Mouse (Mus musculus) hindlimb bud, embryonic 11.5 days (tissue): ENCODE data around the gene Iars.

Experiments used
- DNase-seq: peaks from one replicate; pipeline ENCODE4 v3.0.0-alpha.2; 2012; ENCODE audit warnings: low read depth, low spot score; ENCODE audit errors: extremely low spot score

Iars gene

DNA sequence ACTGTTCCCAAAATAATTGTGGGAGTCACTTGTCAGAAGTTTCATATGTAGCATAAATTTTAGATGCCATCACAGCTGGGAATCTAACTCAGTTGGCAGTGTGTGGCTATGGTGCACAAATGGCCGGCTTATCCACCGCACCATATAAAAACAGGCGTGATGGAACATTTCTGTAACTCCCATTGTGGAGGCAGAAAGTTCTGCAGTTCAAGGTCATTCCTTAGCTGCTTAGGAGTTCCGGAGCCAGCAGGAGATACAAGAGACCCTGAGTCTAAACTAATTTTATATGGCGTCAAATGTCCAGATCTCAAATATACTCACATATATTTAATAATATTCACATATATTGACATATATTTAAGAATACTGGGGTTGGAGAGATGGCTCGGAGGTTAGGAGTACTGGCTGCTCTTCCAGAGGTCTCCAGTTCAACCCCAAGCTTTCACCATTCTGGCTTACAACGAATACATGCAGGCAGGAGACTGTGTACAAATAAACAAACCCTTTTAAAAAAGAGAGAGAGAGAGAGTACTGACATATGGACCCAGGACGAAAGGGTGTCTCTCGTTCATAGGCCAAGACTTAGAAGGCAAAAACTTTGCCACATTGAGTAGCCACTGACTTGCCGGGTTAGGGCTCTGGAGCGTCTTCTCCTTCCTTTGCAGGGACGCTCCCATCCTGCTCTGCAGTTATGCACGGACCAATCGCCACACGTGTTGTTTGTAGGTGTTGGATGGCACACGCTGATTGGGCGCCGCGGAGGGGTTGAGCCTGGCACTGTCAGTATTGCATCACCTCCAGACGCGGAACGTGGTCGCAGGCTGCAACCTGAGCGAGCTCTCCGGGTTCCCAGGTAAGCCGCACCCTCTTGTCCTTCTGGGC, at the start of gene Iars:
Gene Iars (plus strand): TSS at position 750 of the 882 bp plus-strand sequence.
- DNase-seq, result peak; percentile 97

DNA sequence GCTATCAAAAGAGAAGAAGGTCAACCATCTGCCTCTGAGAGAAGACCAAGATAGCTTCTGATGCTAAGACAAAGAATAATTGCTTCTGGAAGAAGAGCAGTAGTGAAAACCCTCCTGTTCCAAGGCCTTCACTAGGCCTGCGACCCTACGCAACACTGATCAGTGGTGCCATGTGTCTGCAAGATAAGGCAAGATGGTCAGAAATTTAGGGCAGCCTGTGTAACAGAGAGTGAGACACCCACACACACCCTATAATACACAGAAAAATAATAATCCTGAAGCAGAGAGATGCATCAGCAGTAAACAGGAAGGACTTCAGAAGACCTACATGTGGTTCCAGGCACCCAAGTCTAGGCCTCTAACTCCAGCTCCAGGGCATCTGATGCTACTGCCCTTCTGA, 41.9 kb upstream of the Iars start:
- DNase-seq, result no peak

DNA sequence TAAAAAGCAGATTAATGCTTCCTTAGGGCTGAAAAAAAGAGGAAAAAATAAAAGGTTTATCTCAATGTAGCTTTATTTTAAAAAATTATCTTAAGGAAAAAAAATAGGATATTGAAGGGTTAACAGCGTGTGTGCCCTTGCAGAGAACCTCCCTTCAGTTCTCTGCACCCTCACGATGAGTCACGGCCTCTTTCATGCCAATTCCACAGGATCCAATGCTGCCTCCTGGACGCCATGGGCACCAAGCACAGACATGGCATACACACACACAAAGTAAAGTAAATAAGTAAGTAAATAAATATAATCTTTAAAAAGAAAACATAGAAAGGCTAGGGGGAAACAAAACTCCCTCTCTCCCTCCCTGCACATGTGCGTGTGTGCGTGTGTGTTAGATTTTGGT, 39.2 kb upstream of the Iars start:
- no peak for DNase-seq

DNA sequence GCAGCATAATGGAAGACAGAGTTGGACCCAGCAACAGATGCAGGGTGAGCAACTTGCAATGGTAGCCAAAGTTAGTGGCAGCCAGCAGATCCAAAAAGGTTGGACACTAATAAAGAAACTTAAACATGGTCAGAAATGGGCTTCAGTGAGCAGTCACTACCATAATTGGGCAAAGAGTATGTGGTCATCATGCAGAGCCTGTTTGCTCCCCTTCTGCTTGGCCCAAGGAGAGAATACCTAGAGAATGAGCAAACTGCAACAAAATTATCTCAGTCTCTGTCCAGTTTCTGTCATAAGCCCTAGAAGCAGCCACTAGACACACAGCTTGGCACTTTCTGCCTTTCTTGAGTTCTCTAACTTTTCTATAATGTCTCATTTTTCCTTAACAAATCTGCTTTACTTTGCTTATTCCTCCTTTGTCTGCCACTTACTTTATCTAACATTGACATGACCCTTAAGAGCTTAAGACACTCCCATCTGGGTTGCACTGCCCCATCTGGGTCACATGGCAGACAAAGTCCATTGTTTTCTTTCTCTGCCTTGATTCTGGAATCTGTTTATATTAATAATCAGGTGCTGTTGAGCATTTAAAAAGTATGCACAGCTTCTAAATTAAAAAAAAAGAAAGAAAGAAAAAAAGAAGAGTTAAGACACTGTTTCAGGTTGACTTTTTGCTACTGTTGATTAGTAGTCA, 38.1 kb upstream of the Iars start:
- DNase-seq, result no peak

DNA sequence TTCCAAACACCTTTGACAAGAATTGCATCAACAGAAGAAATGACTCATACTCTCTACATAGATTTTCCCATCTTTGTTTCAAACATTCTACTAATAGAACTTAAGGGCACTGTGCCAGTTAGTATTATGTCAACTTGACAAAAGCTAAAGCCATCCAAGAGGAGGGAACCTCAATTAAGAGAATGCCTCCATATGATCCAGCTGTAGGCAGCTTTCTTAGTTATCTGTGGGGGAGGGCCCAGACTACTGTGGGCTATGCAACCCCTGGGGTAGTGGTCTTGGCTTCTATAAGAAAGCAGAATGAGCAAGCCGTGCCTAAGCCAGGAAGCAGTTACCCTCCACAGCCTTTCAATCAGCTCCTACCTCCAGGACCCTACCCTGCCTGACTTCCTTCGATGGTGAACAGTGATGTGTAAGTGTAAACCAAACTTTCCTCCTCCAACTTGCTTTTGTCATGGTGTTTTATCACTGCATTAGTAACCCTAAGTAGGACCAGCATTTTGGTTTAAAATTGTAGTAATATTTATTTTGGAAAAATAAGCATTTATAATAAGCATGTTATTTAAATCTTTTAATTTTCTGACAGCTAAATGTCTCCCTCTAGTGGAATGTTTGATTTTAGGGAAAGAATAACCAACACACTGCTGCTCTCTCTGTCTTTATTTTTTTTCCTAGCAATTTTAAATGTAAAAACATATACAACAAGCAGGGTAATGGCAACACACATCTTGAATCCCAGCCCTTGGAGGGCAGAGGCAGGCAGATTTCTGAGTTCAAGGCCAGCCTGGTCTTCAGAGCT, 37.0 kb upstream of the Iars start:
- DNase-seq, result no peak

DNA sequence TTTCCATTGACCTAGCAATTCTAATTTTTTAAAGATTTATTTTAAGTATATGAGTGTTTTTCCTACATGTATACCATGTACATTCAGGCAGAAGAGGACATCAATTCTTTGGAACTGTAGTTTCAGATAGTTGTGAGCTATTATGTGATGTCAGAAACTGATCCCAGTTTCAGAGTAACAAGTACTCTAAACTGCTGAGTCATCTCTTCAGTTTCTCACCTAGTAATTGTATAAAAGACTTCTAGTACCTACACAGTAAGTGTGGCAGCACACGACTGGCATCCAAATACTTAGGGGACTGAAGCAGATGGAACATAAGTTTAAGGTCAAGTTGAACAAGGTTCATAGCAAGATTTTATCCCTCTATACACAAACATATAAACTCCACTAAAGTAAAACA, 35.9 kb upstream of the Iars start:
- no peak for DNase-seq

DNA sequence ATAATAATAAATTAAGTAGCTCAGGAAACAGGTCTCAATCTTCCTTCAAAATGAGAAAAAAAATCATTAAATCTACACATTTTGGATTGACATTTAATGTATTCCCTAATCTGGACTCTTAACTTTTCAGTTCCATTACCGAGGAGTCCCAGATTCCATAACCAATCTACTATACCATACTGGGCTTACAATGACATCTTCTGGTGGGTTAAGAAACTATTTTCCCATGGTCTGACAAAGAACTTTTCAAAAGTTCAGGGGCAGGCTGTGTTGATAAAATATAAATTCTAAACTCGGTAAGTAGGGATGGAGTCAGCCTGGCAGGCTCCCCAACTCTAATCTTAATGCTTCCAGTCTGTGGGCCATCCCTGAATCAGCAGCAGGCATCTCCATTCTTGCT, 30.8 kb upstream of the Iars start:
- DNase-seq, result no peak

DNA sequence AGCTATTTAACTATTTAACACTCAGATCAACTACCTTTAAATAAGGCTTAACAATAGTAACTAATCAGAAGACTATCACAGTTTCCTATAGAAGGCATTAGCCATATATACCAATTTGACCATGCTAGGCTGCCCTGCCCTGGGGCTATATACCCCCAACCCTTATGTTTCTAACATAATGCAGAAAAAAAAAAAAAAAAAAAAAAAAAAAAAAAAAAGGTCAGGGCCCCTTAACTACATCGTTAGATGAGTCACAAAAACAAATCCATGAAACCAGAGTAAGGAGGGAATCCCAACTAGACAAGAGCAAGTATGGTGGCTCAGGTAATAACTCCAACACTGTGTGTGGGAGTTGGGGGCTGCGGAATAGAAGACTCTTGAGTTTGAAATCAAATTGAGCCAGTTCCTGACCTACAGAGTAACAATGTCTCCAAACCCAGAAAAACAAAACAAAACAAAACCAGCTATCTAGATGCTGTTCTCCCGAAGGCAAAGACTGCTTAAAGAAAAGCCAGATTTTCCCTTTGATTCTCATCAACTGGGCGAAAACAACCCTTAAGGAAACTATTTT, 30.0 kb upstream of the Iars start:
- DNase-seq, result no peak

DNA sequence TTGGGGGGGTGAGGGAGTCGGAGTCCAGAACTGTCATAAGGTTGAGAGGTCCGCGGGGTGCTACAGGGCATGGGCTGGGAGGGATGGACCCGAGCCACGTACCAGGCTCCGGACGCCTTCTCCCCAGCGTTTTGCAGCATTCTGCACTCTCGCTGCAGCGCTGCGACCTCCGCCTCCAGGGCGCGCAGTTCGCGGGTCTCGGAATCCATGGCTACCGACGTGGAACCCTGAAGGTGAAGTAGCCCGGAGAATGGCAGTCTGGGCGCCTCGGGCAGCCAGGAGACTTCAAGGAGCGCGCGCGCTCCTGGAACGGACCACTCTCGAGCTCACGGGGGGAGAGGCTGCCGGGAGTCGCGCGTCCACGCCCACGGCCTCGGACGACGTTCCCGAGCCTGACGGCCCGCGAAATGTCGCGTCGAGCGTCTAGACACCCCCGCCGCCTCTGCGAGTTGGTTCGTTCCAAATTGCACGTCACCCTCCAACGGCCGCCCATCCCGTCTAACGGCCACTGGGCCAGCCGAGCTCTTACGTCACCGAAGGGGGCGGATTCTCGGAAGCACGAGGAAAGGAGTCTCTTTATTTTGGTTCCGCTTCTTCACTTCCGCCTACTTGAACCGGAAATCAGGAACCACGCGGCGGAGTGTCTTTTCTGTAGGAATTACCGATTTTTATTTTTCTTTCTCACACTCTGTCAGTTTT, 29.3 kb upstream of the Iars start, which contains the start of the genes Cenpp and Nol8:
Gene Cenpp (minus strand): TSS at position 305 of the 699 bp plus-strand sequence.
Gene Nol8 (plus strand): TSS at position 598 of the 699 bp plus-strand sequence.
- peak; percentile 99 for DNase-seq

DNA sequence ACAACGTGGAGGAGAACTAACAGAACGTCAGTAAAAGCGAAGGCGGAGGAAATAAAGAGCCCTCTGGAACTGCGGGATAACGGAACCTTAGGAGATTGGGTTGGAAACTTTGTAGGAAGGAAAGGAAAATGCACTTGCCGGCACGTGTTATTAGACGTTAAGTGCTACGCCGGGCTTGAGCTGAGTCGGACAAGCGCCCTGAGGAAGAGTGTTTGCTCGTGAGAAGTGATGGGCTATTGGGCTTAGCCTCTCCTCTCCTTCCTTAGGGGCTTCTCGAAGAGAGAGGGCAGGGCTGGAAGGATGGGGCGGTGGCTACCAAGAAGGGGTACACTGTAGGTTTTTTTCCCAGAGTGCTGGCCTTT, 28.7 kb upstream of the Iars start:
- no peak for DNase-seq

DNA sequence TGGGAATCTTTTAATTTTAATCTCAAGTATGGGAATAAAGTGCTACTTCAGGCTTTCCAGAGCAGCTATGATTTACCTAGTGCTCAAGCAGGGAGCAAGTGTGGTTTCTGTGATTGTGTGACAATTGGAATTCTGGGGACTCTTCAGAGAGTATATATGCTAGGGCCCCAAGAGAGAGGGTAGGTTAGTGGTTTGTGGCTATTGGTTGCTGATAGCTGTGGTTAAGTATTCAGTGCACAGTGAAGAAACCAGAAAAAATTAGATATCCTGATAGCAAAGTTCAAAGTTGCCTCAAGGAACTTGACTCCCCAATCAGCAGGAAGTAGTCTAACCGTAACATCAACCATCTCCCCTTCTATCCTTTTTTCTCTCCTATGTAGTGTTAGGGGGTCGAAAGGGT, 4.1 kb upstream of the Iars start:
- no peak for DNase-seq

DNA sequence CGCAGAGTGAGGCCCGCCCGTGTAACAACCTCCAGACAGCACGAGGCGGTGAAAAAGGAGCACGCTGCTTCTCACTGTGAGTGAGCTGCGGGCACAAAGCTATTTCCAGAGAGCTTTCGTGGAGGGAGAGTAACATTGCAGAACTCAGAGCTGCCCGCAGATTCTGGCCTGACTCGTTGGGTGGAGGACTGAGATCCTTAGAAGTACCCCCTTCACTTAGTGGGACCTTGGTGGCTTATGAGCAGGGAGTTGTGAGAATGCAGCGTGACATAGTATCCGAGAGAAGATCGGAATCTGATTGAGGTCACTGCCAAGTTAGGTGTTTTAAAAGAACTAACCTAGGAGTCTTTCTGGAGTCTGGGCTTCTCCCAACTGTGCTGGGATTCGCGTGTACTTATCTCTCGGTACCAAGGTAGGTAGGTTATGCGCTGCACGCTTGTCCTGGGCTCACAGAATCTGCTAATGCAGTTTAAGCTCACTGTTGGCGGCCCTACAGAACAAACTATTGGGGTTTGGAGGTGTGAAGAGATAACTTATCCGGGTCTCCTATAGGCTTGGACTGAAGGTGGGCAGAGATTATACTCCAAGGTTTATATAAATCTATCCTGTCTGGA, 440 bp downstream of the Iars start:
- DNase-seq, result no peak

DNA sequence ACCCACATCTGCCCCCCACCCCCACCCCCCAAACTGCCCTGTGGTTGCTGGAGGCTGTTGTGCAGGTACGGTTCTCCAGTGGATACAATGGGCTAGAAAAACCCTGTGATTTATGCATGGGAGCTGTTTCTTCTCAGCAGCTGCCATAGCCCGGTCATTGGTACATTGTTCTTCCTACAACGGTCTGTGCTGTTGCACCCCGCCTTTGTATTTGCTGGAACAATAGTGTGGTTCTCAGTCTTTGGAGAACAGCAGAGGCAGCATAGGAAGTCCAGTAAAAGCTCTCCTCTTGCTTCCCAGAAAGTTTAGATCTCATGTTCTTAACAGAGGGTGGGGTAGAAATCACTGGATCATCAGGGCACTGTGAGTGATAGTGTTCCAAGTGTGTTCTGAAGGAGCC, 2.4 kb downstream of the Iars start:
- DNase-seq, result no peak

DNA sequence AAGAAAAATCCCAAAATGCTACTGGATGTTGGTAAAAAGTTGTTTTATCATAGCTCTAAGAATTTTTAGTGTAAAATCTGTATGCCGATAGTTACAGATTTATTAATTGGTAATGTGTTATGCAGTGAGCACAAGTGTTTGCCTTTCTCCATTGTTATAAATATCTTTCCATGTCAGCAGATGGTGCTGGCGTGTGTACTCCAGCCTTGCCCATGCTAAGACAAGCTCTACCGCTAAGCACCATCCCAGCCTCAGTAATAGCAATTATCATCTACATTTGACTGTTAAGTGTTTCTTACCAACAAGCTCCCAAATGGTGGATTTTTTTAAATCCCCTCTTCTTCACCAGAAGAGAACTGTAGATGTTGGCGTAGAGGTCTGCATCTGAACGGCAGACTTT, 9.2 kb downstream of the Iars start:
- DNase-seq, result no peak

DNA sequence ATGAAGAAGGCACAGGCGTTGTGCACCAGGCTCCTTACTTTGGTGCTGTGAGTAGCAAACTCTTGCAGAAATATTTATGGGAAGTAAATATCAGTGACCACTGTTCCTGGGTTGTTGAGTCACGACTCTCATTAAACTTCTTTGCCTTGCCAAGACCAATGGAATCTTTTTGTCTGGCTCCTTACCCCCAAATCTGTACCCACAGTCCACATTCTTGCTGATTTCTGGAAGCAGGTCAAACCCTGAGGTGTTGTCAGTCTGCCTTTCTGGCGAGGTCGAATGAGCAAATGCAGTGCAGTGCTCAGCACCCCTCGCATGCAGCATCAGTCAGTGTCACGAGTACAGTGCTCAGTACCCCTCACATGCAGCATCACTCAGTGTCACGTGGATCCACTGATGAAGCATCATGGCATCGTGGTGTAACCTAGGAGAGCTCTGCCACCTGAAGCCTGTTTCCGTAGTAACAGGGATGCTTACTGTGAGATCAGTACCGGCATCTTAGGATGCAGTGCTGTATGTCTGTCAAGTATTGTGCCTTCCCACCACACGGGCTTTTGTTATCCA, 21.4 kb downstream of the Iars start:
- no peak for DNase-seq

DNA sequence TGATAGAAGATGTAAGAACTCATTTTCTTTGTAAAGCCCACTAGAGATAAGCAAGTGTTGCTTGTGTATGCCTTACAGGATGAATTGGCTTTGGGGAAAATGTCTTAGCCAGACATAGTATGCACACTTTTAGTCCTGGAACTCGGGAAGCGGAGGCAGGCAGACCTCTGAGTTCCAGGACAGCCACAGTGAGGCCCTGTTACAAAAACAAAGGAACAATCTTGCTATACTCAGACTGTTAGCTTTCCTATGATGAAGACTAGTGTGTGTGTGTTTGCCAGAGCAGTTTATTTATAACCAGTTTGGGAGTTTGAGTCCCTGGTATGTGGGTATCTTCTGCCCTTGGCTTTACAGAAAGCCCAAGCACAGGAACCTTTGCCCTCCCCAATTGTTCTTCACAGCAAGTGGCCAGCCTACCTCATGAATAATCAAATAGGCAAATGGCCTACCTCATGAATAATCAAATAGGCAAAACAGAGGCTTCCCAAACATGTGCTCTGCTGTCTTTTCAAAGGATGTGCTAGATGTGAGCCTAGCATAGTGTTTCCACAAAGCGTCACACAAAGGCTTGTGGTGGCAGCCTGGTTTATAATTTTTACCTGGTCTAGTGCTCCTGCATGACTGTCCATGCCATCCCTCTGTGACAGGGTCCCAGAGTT, 24.3 kb downstream of the Iars start:
- DNase-seq, result no peak

DNA sequence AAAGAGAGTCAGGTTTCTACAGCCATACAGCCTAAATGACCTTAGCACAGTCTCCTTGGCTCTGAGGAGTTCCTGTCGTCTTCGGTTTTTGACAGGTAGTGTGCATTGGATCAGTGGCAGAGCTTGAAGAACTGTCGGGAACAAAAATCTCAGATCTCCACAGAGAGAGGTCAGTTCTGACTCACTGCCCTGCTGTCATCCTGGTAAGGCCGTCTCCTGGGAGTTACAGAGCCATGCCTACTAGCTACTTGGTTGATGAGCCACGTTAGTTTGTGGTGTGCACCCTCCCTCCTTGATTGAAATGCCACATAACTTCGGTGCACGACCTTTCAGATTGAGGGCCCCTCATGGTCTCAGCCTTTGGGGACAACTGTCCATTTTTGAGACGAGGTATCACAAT, 26.4 kb downstream of the Iars start:
- DNase-seq, result no peak

DNA sequence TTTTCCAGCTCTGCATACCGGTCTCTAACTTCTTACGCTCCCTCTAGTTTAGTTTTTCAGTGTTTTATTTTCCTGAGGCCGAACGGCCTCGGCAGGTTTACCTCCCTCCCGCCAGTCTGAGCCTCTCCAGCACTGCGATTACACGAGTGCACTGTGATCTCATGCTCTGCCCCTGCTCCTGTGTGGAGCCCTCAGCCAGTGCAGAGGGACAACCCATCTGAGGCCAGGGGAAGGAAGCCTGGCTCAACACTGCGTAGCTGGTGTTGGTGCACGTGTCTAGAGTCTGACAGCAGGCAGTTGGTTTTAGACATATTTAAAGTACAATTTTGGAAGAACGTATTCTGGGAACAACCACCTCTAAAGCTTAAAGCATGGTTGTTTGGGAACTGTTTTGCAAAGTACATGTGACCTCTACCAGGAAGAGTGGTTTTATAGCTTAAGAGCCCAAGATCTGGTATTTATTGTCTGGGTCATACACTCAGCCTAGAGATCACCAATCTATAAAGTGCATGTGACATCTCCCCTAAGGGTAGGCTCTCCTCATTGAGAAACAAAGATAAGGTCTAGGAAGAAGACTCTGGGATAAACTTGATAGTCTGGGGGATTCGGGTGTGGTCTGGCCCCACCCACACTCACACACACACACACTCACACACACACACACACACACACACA, 30.3 kb downstream of the Iars start:
- no peak for DNase-seq

DNA sequence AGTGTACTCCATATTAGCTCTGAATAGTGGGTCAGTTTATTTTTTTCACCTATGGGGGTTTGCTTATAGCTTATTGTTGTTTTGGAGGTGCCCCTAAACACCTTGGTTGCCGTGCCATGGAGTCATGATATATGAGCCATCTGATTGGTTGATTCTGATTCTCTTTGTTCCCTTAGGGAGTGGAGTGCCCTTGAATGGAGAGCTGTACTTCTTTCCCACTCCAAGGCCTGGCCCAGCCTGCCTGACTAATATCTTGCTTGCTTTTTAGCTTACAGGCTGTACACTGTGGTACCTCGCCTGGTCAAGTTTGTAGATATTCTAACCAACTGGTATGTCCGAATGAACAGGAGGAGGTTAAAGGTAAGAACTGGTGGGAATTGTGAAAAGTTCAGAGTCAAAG, 37.4 kb downstream of the Iars start:
- DNase-seq, result no peak
